Mouse (Mus musculus): ENCODE measurements around the gene Mcm3. TPM values are rescaled to one million over a fixed set of nuclear protein-coding genes. Genes with fewer than 3 reads are reported as not detected.
A peak's percentile ranks its signal among the peaks of the same experiment; 100 is the strongest.

Mcm3 gene
- 499 and 569 TPM in 2 replicates for total RNA-seq (2014; fragmentation: Nextera tagmentation)
- 251 and 264 TPM in 2 replicates for total RNA-seq (2017)

DNA sequence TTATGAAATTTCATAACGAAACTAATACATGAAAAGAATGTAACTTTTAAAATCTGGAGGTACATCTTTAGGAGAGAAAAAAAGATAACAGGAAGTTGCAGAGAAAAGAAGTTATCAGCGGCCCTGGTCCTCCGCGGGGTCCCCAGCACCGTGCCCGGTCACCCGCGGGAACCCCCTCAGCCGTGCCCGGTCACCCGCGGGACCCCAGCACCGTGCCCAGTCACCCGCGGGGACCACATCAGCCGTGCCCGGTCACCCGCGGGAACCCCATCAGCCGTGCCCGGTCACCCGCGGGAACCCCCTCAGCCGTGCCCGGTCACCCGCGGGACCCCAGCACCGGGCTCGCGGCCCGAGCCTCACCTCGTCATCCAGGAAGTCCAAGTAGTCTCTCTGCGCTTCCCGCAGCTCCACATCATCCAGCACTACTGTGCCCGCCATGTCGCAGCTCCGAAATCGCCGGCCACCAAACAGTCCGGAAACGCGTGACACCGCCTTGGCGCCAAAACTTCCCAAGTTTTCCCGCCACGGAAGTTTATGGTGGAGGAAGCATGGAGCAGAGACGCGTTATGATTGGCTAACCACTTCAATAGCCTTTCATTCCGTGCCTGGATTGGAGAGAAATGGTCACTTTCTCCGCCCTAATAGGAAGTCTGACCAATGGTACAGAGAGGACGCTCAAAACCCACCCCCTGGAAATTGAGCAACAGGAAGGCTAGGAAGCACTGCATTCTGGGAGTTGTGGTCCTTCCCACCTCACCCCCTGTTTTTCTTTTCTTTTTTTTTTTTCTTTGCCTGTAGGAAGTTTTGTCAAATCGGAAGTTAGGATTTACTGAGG is at the start of gene Mcm3:
Gene Mcm3, minus strand, starts transcription at position 542 of the 835 bp plus-strand sequence.
- peak; percentile 95 for ATAC-seq (replicated peaks; ENCODE audit: poor library complexity, severe bottlenecking)

- no peak for ATAC-seq (replicated peaks; ENCODE audit: poor library complexity, severe bottlenecking)
Observed at GRCm38 (mm10) chr1:20868036-20868435, 47.9 kb upstream of the Mcm3 start.

GRCm38 (mm10) chr1:20867241-20867902 is 47.3 kb upstream of the Mcm3 start:
- ATAC-seq (replicated peaks; ENCODE audit: poor library complexity, severe bottlenecking), result no peak

GRCm38 (mm10) chr1:20863452-20864172 is 43.5 kb upstream of the Mcm3 start:
- ATAC-seq (replicated peaks; ENCODE audit: poor library complexity, severe bottlenecking), result no peak

DNA sequence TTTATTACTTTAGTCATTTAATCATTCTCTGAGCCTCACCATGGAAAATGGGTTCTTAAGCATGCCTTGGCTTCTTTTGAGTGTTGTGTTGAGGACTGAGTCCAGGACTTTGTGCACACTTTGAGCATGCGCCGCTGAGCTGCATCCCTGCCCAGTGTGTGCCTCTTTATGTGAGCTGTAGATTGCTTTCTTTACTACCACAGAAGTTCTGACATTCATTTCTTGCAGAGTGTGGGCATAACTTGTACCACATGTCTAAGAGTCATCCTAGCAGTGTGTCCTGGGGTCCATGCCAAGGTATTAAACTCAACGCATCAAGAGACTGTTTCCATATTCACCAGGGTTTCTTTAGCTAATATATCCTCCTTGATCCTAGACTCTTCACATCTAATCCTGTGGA is 41.8 kb upstream of the Mcm3 start:
- no peak for ATAC-seq (replicated peaks; ENCODE audit: poor library complexity, severe bottlenecking)

GRCm38 (mm10) chr1:20860775-20861174 is 40.7 kb upstream of the Mcm3 start:
- no peak for ATAC-seq (replicated peaks; ENCODE audit: poor library complexity, severe bottlenecking)

DNA sequence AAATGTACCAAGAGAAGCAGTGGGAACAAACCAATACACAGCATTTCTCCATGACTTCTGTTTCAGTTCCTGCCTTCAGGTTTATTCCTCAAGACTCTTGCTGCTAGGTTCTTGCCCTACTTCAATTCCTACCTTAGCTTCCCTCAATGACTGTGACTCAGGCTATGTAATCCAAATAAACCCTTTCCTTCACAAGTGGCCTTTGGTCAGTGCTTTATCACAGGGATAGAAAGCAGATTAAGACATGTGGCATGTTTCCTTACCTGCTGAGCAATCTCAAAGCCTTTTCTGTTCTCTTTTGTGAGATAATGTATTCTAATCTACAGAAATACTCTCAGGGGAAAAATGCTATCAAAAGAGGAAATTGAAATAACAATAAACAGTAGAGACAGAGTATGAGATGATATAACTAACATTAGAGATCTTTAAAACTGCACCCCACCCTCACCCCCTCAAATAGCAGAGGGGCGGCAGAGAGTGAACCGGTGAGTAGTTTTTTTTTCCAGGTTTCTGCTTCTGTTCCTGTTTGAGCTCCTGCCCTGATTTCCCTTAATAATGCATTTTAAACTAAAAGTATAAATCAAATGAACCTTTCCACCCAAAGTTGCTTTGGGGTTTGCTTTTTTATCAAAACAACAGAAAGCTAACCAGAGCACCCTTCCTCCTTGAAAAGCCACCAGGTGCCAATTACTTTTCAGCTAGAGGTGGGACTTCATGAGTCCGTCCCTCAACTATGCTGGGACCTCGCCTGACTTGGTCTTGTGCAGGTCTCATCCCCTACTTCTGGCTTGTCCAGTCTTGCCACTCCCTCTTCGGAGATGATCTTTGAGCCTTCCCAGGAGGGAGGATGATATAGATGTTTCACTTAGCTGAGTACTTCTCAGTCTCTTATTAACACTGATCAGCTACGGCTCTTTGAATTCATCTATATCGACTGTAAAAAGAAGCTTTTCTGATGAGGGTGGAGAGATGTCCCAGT is 37.1 kb upstream of the Mcm3 start:
- no peak for ATAC-seq (replicated peaks; ENCODE audit: poor library complexity, severe bottlenecking)

GRCm38 (mm10) chr1:20839911-20840310 is 19.8 kb upstream of the Mcm3 start:
- ATAC-seq (replicated peaks; ENCODE audit: poor library complexity, severe bottlenecking), result no peak

DNA sequence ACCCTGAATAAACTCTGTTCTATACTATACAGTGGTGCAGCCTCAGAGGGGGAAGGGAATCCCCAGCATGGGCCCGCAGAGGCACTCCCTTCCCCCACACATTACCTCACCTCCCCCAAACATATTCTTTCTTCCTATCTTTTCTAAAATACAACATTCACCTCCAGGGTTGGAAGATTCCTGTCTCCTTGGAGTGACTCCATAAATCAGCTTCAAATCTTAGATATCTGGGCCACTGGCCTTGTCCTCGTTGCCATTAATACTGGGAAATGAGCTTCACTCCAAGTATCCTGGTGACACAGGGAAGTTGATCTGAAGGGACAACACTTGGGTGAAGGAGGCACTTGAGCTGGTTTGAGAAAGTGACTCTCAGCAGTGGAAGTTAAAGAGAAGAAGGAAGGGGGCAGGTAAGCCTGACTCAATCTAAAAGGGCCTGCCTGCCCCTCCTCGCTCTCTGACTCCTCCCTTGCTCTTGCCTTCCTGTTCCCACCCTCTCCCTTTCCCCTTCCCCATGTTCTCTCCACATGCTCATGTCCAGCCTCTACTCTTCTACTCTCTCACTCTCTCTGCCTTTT is 16.5 kb upstream of the Mcm3 start:
- no peak for ATAC-seq (replicated peaks; ENCODE audit: poor library complexity, severe bottlenecking)

GRCm38 (mm10) chr1:20833141-20833511 is 13.0 kb upstream of the Mcm3 start:
- ATAC-seq (replicated peaks; ENCODE audit: poor library complexity, severe bottlenecking), result no peak

- no peak for ATAC-seq (replicated peaks; ENCODE audit: poor library complexity, severe bottlenecking)
Observed at GRCm38 (mm10) chr1:20832473-20833140, 12.5 kb upstream of the Mcm3 start.

DNA sequence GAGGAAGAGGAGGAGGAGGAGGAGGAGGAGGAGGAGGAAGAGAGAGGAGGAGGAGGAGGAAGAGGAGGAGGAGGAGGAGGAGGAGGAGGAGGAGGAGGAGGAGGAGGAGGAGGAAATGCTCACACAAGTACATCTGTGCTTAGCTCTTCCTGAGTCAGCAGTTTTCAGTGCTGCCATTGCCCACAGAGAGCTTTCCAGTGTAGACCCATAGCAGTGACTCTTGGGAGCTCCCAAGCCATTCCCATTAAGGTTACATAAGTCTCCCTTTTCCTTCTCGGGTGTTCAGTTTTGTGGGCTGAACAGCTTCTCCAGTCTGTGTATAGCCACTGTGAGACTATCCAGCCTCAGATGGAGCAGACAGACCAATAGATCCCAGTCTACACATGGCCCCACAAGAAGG is 10.4 kb upstream of the Mcm3 start:
- no peak for ATAC-seq (replicated peaks; ENCODE audit: poor library complexity, severe bottlenecking)

GRCm38 (mm10) chr1:20828061-20828460 is 7.9 kb upstream of the Mcm3 start:
- ATAC-seq (replicated peaks; ENCODE audit: poor library complexity, severe bottlenecking), result peak; percentile 88

GRCm38 (mm10) chr1:20825036-20825435 is 4.9 kb upstream of the Mcm3 start:
- no peak for ATAC-seq (replicated peaks; ENCODE audit: poor library complexity, severe bottlenecking)

DNA sequence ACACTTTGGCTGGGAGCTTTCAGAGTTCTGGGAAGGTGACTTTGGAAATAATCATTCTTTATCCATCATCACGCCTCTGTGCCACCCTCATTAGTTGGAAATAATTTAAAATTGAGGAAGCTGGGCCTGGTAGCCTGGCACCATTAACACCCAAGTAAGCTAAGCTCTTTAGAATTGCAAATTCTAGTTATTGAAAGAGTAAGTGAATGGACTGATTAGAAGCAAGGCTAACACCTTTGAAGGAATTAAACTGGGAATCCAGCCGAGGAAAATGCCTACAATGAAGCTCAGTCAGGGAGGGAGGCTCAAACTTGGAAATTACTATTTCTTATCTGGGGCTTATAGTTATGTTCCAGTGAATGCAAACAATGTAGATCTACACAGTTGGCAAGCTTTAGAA is 3.8 kb upstream of the Mcm3 start:
- ATAC-seq (replicated peaks; ENCODE audit: poor library complexity, severe bottlenecking), result no peak

- no peak for ATAC-seq (replicated peaks; ENCODE audit: poor library complexity, severe bottlenecking)
Observed at GRCm38 (mm10) chr1:20823471-20823870, 3.4 kb upstream of the Mcm3 start.

DNA sequence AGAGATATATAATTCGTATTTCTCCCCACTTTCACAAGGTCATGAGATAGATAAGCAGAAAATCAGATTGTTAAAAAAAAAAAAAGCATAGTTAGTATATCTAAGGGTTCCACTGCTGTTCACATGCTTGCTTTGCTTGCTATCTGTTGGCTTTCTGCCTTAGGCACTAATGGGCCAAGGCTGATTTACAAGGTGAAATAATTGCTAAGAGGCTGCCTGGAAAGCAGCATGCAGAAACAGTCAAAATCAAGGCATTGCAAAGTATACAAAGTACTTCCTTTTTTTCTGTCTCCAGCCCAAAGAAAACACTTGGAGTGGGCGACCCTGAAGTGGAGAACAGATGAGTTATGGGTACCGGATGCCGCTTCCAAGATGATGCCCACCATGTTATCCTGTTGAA is 847 bp upstream of the Mcm3 start:
- ATAC-seq (replicated peaks; ENCODE audit: poor library complexity, severe bottlenecking), result no peak

- ATAC-seq (replicated peaks; ENCODE audit: poor library complexity, severe bottlenecking), result no peak
Observed at GRCm38 (mm10) chr1:20817596-20817995, 2.5 kb downstream of the Mcm3 start.

GRCm38 (mm10) chr1:20817172-20817571 is 2.9 kb downstream of the Mcm3 start:
- peak; percentile 54 for ATAC-seq (replicated peaks; ENCODE audit: poor library complexity, severe bottlenecking)
